Mouse (Mus musculus) megakaryocyte-erythroid progenitor cell, adult 5 weeks (primary cell): Measurements from ENCODE around the gene Fancd2os. TPM values are rescaled to one million over a fixed set of nuclear protein-coding genes. Genes with fewer than 3 reads are reported as not detected.

Source experiments
- polyA plus RNA-seq: library from polyadenylated mRNA; stranded (reverse); fragments of >175 nt; gene quantifications from 2 replicates; pipeline ENCODE4 v1.2.3, GENCODE M21; 2012

The Fancd2os gene
- not detected in 2 replicates for polyA plus RNA-seq

DNA sequence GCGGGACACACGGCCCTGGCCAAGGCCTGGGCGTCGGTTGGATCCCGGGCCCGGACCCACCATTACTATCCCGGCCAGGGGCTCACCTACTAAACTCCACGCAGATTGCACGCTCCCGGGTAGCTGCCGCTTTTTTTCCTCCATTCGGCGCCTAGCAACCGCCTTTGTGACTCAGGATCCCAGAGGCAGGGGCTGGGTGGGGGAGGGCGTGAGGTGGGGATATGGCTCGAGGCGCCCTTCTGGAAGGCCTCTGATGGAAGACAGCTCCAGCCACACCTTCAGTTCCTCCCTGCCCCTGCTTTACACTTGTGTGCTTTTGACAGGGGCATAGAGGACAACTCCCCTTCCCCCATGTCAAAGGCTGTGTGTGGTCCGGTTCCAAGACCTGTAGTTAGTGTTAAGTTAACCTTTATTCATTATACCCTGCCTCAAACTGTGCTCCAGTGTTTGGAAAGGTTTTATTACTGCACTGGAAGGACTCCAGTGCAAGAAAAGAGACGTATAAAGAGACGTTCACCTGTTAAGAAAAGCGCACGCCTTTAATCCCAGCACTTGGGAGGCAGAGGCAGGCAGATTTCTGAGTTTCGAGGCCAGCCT lies at the start of gene Fancd2os:
Fancd2os (minus strand) TSS at position 173 of the 597 bp plus-strand sequence.

GRCm38 (mm10) chr6:113638302-113639040 lies 38.0 kb upstream of the Fancd2os start, which contains the start of gene Irak2:
Gene Irak2 (plus strand): TSS chr6:113638467.

GRCm38 (mm10) chr6:113623941-113624751 lies 23.6 kb upstream of the Fancd2os start, which contains the start of gene Vhl:
Gene Vhl (plus strand): TSS chr6:113623959.

GRCm38 (mm10) chr6:113604432-113605223 lies 4.1 kb upstream of the Fancd2os start, which contains the start of gene Brk1:
Gene Brk1 (plus strand): TSS chr6:113604772.

Other genes with a start within 250 kb of the Fancd2os start
- 63.9 and 87.3 TPM in 2 replicates for gene Tada3, start 222.8 kb downstream of the Fancd2os start, polyA plus RNA-seq
- 311 and 382 TPM in 2 replicates for gene Arpc4, start 222.6 kb downstream of the Fancd2os start, polyA plus RNA-seq
- 7.2 and 7.8 TPM in 2 replicates for gene Ttll3, start 211.5 kb downstream of the Fancd2os start, polyA plus RNA-seq
- 77.9 and 81.6 TPM in 2 replicates for gene Rpusd3, start 181.4 kb downstream of the Fancd2os start, polyA plus RNA-seq
- gene Cidec, start 165.0 kb downstream of the Fancd2os start, polyA plus RNA-seq, result not detected in 2 replicates
- 11.1 and 13.2 TPM in 2 replicates for gene Jagn1, start 158.1 kb downstream of the Fancd2os start, polyA plus RNA-seq
- gene Il17re, start 142.2 kb downstream of the Fancd2os start, polyA plus RNA-seq, result 0.90 and 1.6 TPM in 2 replicates
- 0.29 and 1.9 TPM in 2 replicates for gene Il17rc, start 129.3 kb downstream of the Fancd2os start, polyA plus RNA-seq
- 37.0 and 42.1 TPM in 2 replicates for gene Creld1, start 117.4 kb downstream of the Fancd2os start, polyA plus RNA-seq
- gene Prrt3, start 98.8 kb downstream of the Fancd2os start, polyA plus RNA-seq, result 0.02 and 0.06 TPM in 2 replicates
- 33.9 and 35.5 TPM in 2 replicates for gene Emc3, start 69.1 kb downstream of the Fancd2os start, polyA plus RNA-seq
- 1.6 and 2.2 TPM in 2 replicates for gene Fancd2, start 69.0 kb downstream of the Fancd2os start, polyA plus RNA-seq
- gene Brk1, start 4.1 kb upstream of the Fancd2os start, polyA plus RNA-seq, result 40.1 and 48.6 TPM in 2 replicates
- 7.0 and 7.1 TPM in 2 replicates for gene Vhl, start 23.2 kb upstream of the Fancd2os start, polyA plus RNA-seq
- gene Irak2, start 37.8 kb upstream of the Fancd2os start, polyA plus RNA-seq, result 44.0 and 46.5 TPM in 2 replicates
- gene Tatdn2, start 96.3 kb upstream of the Fancd2os start, polyA plus RNA-seq, result 59.9 and 84.5 TPM in 2 replicates
- gene Ghrl, start 119.2 kb upstream of the Fancd2os start, polyA plus RNA-seq, result 1.3 TPM in 1 of 2 replicates, not detected in the other
- gene Sec13, start 140.0 kb upstream of the Fancd2os start, polyA plus RNA-seq, result 29.9 TPM in 2 replicates